Mouse (Mus musculus): ENCODE data around the gene Tada2a. TPM values are rescaled to one million over a fixed set of nuclear protein-coding genes. Genes with fewer than 3 reads are reported as not detected.

Gene Tada2a
- polyA plus RNA-seq, 2 experiments: 36.9 to 56.2 TPM

GRCm38 (mm10) chr11:84066927-84067645 lies 62.3 kb downstream of the Tada2a start:
- TF ChIP-seq POLR2A (IDR thresholded peaks at IDR 0.05; ENCODE audit: borderline replicate concordance, extremely low read depth, insufficient read depth, insufficient read length): no peak

GRCm38 (mm10) chr11:84066071-84066481 lies 63.3 kb downstream of the Tada2a start:
- ATAC-seq (ENCODE audit: low FRiP score, low read depth): no peak
- Histone ChIP-seq H3K9me3 (ENCODE audit: control insufficient read depth, low read length) (no peaks in the 10 kb centered on the region), H3K4me1 (ENCODE audit: control insufficient read depth, insufficient read depth, low read length) (peaks cover 20% of the 10 kb centered on the region), H3K27ac (replicated peaks; ENCODE audit: low read depth, low read length) (no peak overlapping the region), H3K27me3 (ENCODE audit: control insufficient read depth, insufficient read depth, low read length) (peaks cover 18% of the 10 kb centered on the region), H3K36me3 (ENCODE audit: control insufficient read depth, insufficient read depth, low read length) (no peaks in the 10 kb centered on the region), H3K9ac (ENCODE audit: low read depth, low read length, severe bottlenecking) (no peak overlapping the region), H3K4me2 (replicated peaks; ENCODE audit: low read depth, low read length, severe bottlenecking) (no peak overlapping the region), H3K4me3 (replicated peaks; ENCODE audit: low read length) (0 out of 2 replicates have a peak overlapping the region, but pooled peaks have one; percentile 2)
- no peak for TF ChIP-seq POLR2A (IDR thresholded peaks at IDR 0.05; ENCODE audit: borderline replicate concordance, extremely low read depth, insufficient read depth, insufficient read length)
- WGBS: 5% methylated on average over 11 of the region's 11 CpGs
- DNase-seq (ENCODE audit: low spot score): peak; percentile 29

More at GRCm38 (mm10) chr11:84066927-84067645, 62.3 kb downstream of the Tada2a start:
- peaks cover 20% of the 10 kb centered on the region for H3K4me1 ChIP-seq (ENCODE audit: control insufficient read depth, insufficient read depth, low read length)
- no peak for ATAC-seq (ENCODE audit: low FRiP score, low read depth)
- H3K4me2 ChIP-seq (replicated peaks; ENCODE audit: low read depth, low read length, severe bottlenecking): peak overlapping the region; percentile 86
- no peak overlapping the region for H3K27ac ChIP-seq (replicated peaks; ENCODE audit: low read depth, low read length)
- no peaks in the 10 kb centered on the region for H3K36me3 ChIP-seq (ENCODE audit: control insufficient read depth, insufficient read depth, low read length)
- H3K4me3 ChIP-seq (replicated peaks; ENCODE audit: low read length): peak overlapping the region; percentile 73
- 2% methylated on average over 18 of the region's 18 CpGs for WGBS
- peak overlapping the region; percentile 17; the same call in 1 of the 2 replicates for H3K9ac ChIP-seq (ENCODE audit: low read depth, low read length, severe bottlenecking)
- H3K27me3 ChIP-seq (ENCODE audit: control insufficient read depth, insufficient read depth, low read length): peaks cover 18% of the 10 kb centered on the region
- no peak for DNase-seq (ENCODE audit: low spot score)
- no peaks in the 10 kb centered on the region for H3K9me3 ChIP-seq (ENCODE audit: control insufficient read depth, low read length)

GRCm38 (mm10) chr11:84063631-84064209 lies 65.7 kb downstream of the Tada2a start:
- H3K27ac ChIP-seq (replicated peaks; ENCODE audit: low read depth, low read length): no peak overlapping the region
- H3K27me3 ChIP-seq (ENCODE audit: control insufficient read depth, insufficient read depth, low read length): peaks cover 14% of the 10 kb centered on the region
- no peak for DNase-seq (ENCODE audit: low spot score)
- no peak overlapping the region for H3K4me3 ChIP-seq (replicated peaks; ENCODE audit: low read length)
- 86% methylated on average over 3 of the region's 3 CpGs for WGBS
- peaks cover 18% of the 10 kb centered on the region for H3K4me1 ChIP-seq (ENCODE audit: control insufficient read depth, insufficient read depth, low read length)
- ATAC-seq (ENCODE audit: low FRiP score, low read depth): no peak
- H3K9ac ChIP-seq (ENCODE audit: low read depth, low read length, severe bottlenecking): no peak overlapping the region
- H3K9me3 ChIP-seq (ENCODE audit: control insufficient read depth, low read length): no peaks in the 10 kb centered on the region
- no peak for TF ChIP-seq POLR2A (IDR thresholded peaks at IDR 0.05; ENCODE audit: borderline replicate concordance, extremely low read depth, insufficient read depth, insufficient read length)
- no peaks in the 10 kb centered on the region for H3K36me3 ChIP-seq (ENCODE audit: control insufficient read depth, insufficient read depth, low read length)
- H3K4me2 ChIP-seq (replicated peaks; ENCODE audit: low read depth, low read length, severe bottlenecking): no peak overlapping the region

- 50% methylated on average over 2 of the region's 2 CpGs for WGBS
- Histone ChIP-seq H3K36me3 (ENCODE audit: control insufficient read depth, insufficient read depth, low read length) (no peaks in the 10 kb centered on the region), H3K4me2 (replicated peaks; ENCODE audit: low read depth, low read length, severe bottlenecking) (no peak overlapping the region), H3K27me3 (ENCODE audit: control insufficient read depth, insufficient read depth, low read length) (peaks cover 13% of the 10 kb centered on the region), H3K9ac (ENCODE audit: low read depth, low read length, severe bottlenecking) (no peak overlapping the region), H3K4me1 (ENCODE audit: control insufficient read depth, insufficient read depth, low read length) (peaks cover 16% of the 10 kb centered on the region), H3K9me3 (ENCODE audit: control insufficient read depth, low read length) (no peaks in the 10 kb centered on the region), H3K27ac (replicated peaks; ENCODE audit: low read depth, low read length) (no peak overlapping the region), H3K4me3 (replicated peaks; ENCODE audit: low read length) (no peak overlapping the region)
- no peak; the same call in 1 of the 2 replicates for ATAC-seq (ENCODE audit: low FRiP score, low read depth)
- no peak for DNase-seq (ENCODE audit: low spot score)
- TF ChIP-seq POLR2A (IDR thresholded peaks at IDR 0.05; ENCODE audit: borderline replicate concordance, extremely low read depth, insufficient read depth, insufficient read length): no peak
These were observed 66.6 kb downstream of the Tada2a start for GRCm38 (mm10) chr11:84062805-84063204.

- peaks cover 9% of the 10 kb centered on the region for H3K4me1 ChIP-seq (ENCODE audit: control insufficient read depth, insufficient read depth, low read length)
- DNase-seq (ENCODE audit: low spot score) (no peak), ATAC-seq (ENCODE audit: low FRiP score, low read depth) (no peak)
- no peak overlapping the region for H3K9ac ChIP-seq (ENCODE audit: low read depth, low read length, severe bottlenecking)
- no peaks in the 10 kb centered on the region for H3K9me3 ChIP-seq (ENCODE audit: control insufficient read depth, low read length)
- H3K4me3 ChIP-seq (replicated peaks; ENCODE audit: low read length): no peak overlapping the region
- no peak for TF ChIP-seq POLR2A (IDR thresholded peaks at IDR 0.05; ENCODE audit: borderline replicate concordance, extremely low read depth, insufficient read depth, insufficient read length)
- 77% methylated on average over 2 of the region's 2 CpGs for WGBS
- H3K27me3 ChIP-seq (ENCODE audit: control insufficient read depth, insufficient read depth, low read length): peaks cover 11% of the 10 kb centered on the region
- no peaks in the 10 kb centered on the region for H3K36me3 ChIP-seq (ENCODE audit: control insufficient read depth, insufficient read depth, low read length)
- H3K27ac ChIP-seq (replicated peaks; ENCODE audit: low read depth, low read length): no peak overlapping the region
- H3K4me2 ChIP-seq (replicated peaks; ENCODE audit: low read depth, low read length, severe bottlenecking): no peak overlapping the region
These were observed 67.5 kb downstream of the Tada2a start for GRCm38 (mm10) chr11:84061881-84062280.

All from limb, embryonic 14.5 days (tissue).